Mouse (Mus musculus) forebrain, embryonic 13.5 days (tissue): ENCODE measurements around the gene Prkcz. TPM values are rescaled to one million over a fixed set of nuclear protein-coding genes. Genes with fewer than 3 reads are reported as not detected.

Experiments
- polyA plus RNA-seq: library from polyadenylated mRNA; unstranded; fragments of >200 nt; fragmentation: Nextera tagmentation; extraction: Ambion mirVana; gene quantifications from 2 replicates; pipeline ENCODE4 v1.2.1, GENCODE M21; 2015

The Prkcz gene
- polyA plus RNA-seq, 1 experiment from 2014 or later: 33.2 TPM

Other genes starting within 250 kb of the Prkcz start
- 11.3 and 12.0 TPM in 2 replicates for gene Ski, start 138.8 kb downstream of the Prkcz start, polyA plus RNA-seq
- gene Faap20, start 111.6 kb downstream of the Prkcz start, polyA plus RNA-seq: 90.3 and 93.2 TPM in 2 replicates
- 0.31 and 0.35 TPM in 2 replicates for gene Gabrd, start 36.8 kb upstream of the Prkcz start, polyA plus RNA-seq
- 4.3 and 4.9 TPM in 2 replicates for gene Cfap74, start 47.8 kb upstream of the Prkcz start, polyA plus RNA-seq
- gene Tmem52, start 107.8 kb upstream of the Prkcz start, polyA plus RNA-seq: 0.18 TPM in 1 of 2 replicates, not detected in the other
- gene Gnb1, start 130.0 kb upstream of the Prkcz start, polyA plus RNA-seq: 937 and 949 TPM in 2 replicates
- 88.7 and 91.9 TPM in 2 replicates for gene Nadk, start 201.0 kb upstream of the Prkcz start, polyA plus RNA-seq
- gene Slc35e2, start 240.1 kb upstream of the Prkcz start, polyA plus RNA-seq: 10.6 and 10.7 TPM in 2 replicates